ENCODE assay signal across 8 mouse cellular contexts in genomic region chr2:76675949-76676348, GRCm38 (mm10). TPM values are rescaled to one million over a fixed set of nuclear protein-coding genes. Genes with fewer than 3 reads are reported as not detected.
DNase-seq lines count a peak whose midpoint lies in the region; ATAC-seq and TF ChIP-seq lines count a peak whose summit lies in the region.

No protein-coding gene starts in this region.

- H3K4me1 ChIP-seq in liver, adult 2 months (ENCODE audit: control insufficient read depth, insufficient read depth, low read length) = peaks cover 11% of the 10 kb centered on the region
- H3K4me1 ChIP-seq in embryonic facial prominence, embryonic 13.5 days = peaks cover 26% of the 10 kb centered on the region
- H3K4me1 ChIP-seq in intestine, embryonic 14.5 days (replicated peaks; ENCODE audit: control insufficient read depth, insufficient read depth, low read length) = peaks cover 9% of the 10 kb centered on the region

- H3K9ac ChIP-seq in liver, adult 2 months (ENCODE audit: low read depth, low read length) = peak overlapping the region; percentile 19; the same call in 1 of the 2 replicates
- peak overlapping the region; percentile 93 for H3K9ac ChIP-seq in embryonic facial prominence, embryonic 13.5 days
- H3K9ac ChIP-seq in intestine, embryonic 14.5 days (ENCODE audit: low read length) = peak overlapping the region; percentile 72

- no peaks in the 10 kb centered on the region for H3K9me3 ChIP-seq in embryonic facial prominence, embryonic 13.5 days
- no peaks in the 10 kb centered on the region for H3K9me3 ChIP-seq in intestine, embryonic 14.5 days (ENCODE audit: control insufficient read depth, low read length)

- ATAC-seq in embryonic facial prominence, embryonic 13.5 days (ENCODE audit: insufficient number of reproducible peaks, insufficient read depth, low FRiP score, low TSS enrichment, low read depth) = no peak
- no peak for ATAC-seq in intestine, embryonic 14.5 days (replicated peaks; ENCODE audit: low FRiP score, low TSS enrichment, low read depth)

- H3K27ac ChIP-seq in liver, adult 2 months (replicated peaks; ENCODE audit: insufficient read depth, low read depth, low read length) = no peak overlapping the region
- no peak overlapping the region for H3K27ac ChIP-seq in embryonic facial prominence, embryonic 13.5 days
- no peak overlapping the region for H3K27ac ChIP-seq in intestine, embryonic 14.5 days (ENCODE audit: low read depth)

- no peak for TF ChIP-seq CTCF in liver, adult 2 months (IDR thresholded peaks at IDR 0.05; ENCODE audit: low read depth, low read length)

- no peak for TF ChIP-seq POLR2A in liver, adult 2 months (IDR thresholded peaks at IDR 0.05; ENCODE audit: extremely low read depth, insufficient read depth, low read length)

- peak overlapping the region; percentile 71; the same call in 1 of the 2 replicates for H3K4me3 ChIP-seq in liver, adult 2 months (ENCODE audit: insufficient read depth, low read depth, low read length)
- peak overlapping the region; percentile 91 for H3K4me3 ChIP-seq in embryonic facial prominence, embryonic 13.5 days
- peak overlapping the region; percentile 80 for H3K4me3 ChIP-seq in intestine, embryonic 14.5 days (ENCODE audit: low read depth, low read length)

- peaks cover 15% of the 10 kb centered on the region; the same call in 1 of the 2 replicates for H3K79me2 ChIP-seq in liver, adult 2 months (ENCODE audit: control insufficient read depth, insufficient read depth, low read length)

- peaks cover 5% of the 10 kb centered on the region for H3K36me3 ChIP-seq in liver, adult 2 months (ENCODE audit: control insufficient read depth, insufficient read depth, low read length)
- H3K36me3 ChIP-seq in embryonic facial prominence, embryonic 13.5 days = peaks cover 16% of the 10 kb centered on the region; the same call in 1 of the 2 replicates
- H3K36me3 ChIP-seq in intestine, embryonic 14.5 days (ENCODE audit: control insufficient read depth, insufficient read depth, low read length) = peaks cover 8% of the 10 kb centered on the region

- H3K4me2 ChIP-seq in embryonic facial prominence, embryonic 13.5 days = peak overlapping the region; percentile 71
- H3K4me2 ChIP-seq in intestine, embryonic 14.5 days (ENCODE audit: low read length) = peak overlapping the region; percentile 41

- 26% methylated on average over 4 of the region's 4 CpGs for WGBS in liver, adult 2 months
- WGBS in embryonic facial prominence, embryonic 13.5 days = 7% methylated on average over 4 of the region's 4 CpGs
- WGBS in intestine, embryonic 14.5 days = 8% methylated on average over 4 of the region's 4 CpGs

- DNase-seq in liver, adult 2 months (ENCODE audit: extremely low read depth, low read depth, low spot score) = no peak
- DNase-seq in liver = no peak
- no peak for DNase-seq in intestine, embryonic 14.5 days (ENCODE audit: low spot score)
- peak; percentile 16 for DNase-seq in naive thymus-derived CD4-positive, alpha-beta T cell, adult 2 months (ENCODE audit: low read depth)
- DNase-seq in gastrocnemius, postnatal 10 days = no peak
- no peak for DNase-seq in left cerebral cortex, postnatal 14 days (ENCODE audit: low spot score in 2 of 2)
- DNase-seq in right cerebral cortex, adult 2 months (ENCODE audit: low spot score in 2 of 2) = no peak

- intact Hi-C loops in left cerebral cortex, postnatal 14 days (cut with DNase I) = no loop called here

- no peaks in the 10 kb centered on the region for H3K27me3 ChIP-seq in liver, adult 2 months (ENCODE audit: control insufficient read depth, insufficient read depth, low read length)
- H3K27me3 ChIP-seq in embryonic facial prominence, embryonic 13.5 days = no peaks in the 10 kb centered on the region
- H3K27me3 ChIP-seq in intestine, embryonic 14.5 days (replicated peaks; ENCODE audit: control insufficient read depth, insufficient read depth, low read length) = no peaks in the 10 kb centered on the region

RNA-seq across cellular contexts. Expression of gene Plekha3, which starts 0.9 kb away (rescaled TPM):
- total RNA-seq in liver, adult 2 months (2014; rRNA removed) = 13.5 and 14.3 TPM in 2 replicates
- 7.4 and 9.3 TPM in 2 replicates for polyA plus RNA-seq in liver, adult 2 months (2012; rRNA removed)
- 6.8 and 10.3 TPM in 2 replicates for polyA plus RNA-seq in embryonic facial prominence, embryonic 13.5 days (2015; fragmentation: Nextera tagmentation; extraction: Ambion mirVana)
- polyA plus RNA-seq in intestine, embryonic 14.5 days (2014; fragmentation: Nextera tagmentation; extraction: Ambion mirVana) = 6.8 and 10.1 TPM in 2 replicates
- 1 to 10 TPM; 7.2 to 8.4 TPM for total RNA-seq in gastrocnemius, postnatal 10 days (2021)
- 10 to 100 TPM; 25.9 to 29.1 TPM for total RNA-seq in left cerebral cortex, postnatal 14 days (2021)

RNA-seq across cellular contexts. Expression of gene Fkbp7, which starts 3.0 kb away (rescaled TPM):
- 4.4 and 9.5 TPM in 2 replicates for total RNA-seq in liver, adult 2 months (2014; rRNA removed)
- polyA plus RNA-seq in liver, adult 2 months (2012; rRNA removed) = 0.71 and 1.1 TPM in 2 replicates
- 95.8 and 104 TPM in 2 replicates for polyA plus RNA-seq in embryonic facial prominence, embryonic 13.5 days (2015; fragmentation: Nextera tagmentation; extraction: Ambion mirVana)
- polyA plus RNA-seq in intestine, embryonic 14.5 days (2014; fragmentation: Nextera tagmentation; extraction: Ambion mirVana) = 57.6 and 57.9 TPM in 2 replicates
- total RNA-seq in gastrocnemius, postnatal 10 days (2021) = 10 to 100 TPM; 26.9 to 40.5 TPM
- 1 to 10 TPM; 3.8 to 4.2 TPM for total RNA-seq in left cerebral cortex, postnatal 14 days (2021)

RNA-seq across cellular contexts. Expression of gene Pjvk, which starts 27.7 kb away (rescaled TPM):
- not detected in 2 replicates for total RNA-seq in liver, adult 2 months (2014; rRNA removed)
- not detected in 2 replicates for polyA plus RNA-seq in liver, adult 2 months (2012; rRNA removed)
- polyA plus RNA-seq in embryonic facial prominence, embryonic 13.5 days (2015; fragmentation: Nextera tagmentation; extraction: Ambion mirVana) = 0.45 TPM in 1 of 2 replicates, not detected in the other
- 0.58 TPM in 1 of 2 replicates, not detected in the other for polyA plus RNA-seq in intestine, embryonic 14.5 days (2014; fragmentation: Nextera tagmentation; extraction: Ambion mirVana)
- not detected for total RNA-seq in gastrocnemius, postnatal 10 days (2021)
- total RNA-seq in left cerebral cortex, postnatal 14 days (2021) = not detected

RNA-seq across cellular contexts. Expression of gene Prkra, which starts 28.1 kb away (rescaled TPM):
- total RNA-seq in liver, adult 2 months (2014; rRNA removed) = 24.8 and 26.9 TPM in 2 replicates
- polyA plus RNA-seq in liver, adult 2 months (2012; rRNA removed) = 11.2 and 12.0 TPM in 2 replicates
- 76.8 and 78.1 TPM in 2 replicates for polyA plus RNA-seq in embryonic facial prominence, embryonic 13.5 days (2015; fragmentation: Nextera tagmentation; extraction: Ambion mirVana)
- 52.5 and 60.1 TPM in 2 replicates for polyA plus RNA-seq in intestine, embryonic 14.5 days (2014; fragmentation: Nextera tagmentation; extraction: Ambion mirVana)
- 10 to 100 TPM; 10.3 to 13.4 TPM for total RNA-seq in gastrocnemius, postnatal 10 days (2021)
- 10 to 100 TPM; 14.6 to 18.8 TPM for total RNA-seq in left cerebral cortex, postnatal 14 days (2021)

Comparison
In these comparisons a context has a peak if more than half of its experiments do, and no peak if none do; other contexts are left out.
1. H3K9ac ChIP-seq: peak in every context shown above with its lines; median percentile 93 in embryonic facial prominence, embryonic 13.5 days; 72 in intestine, embryonic 14.5 days; 19 in liver, adult 2 months.